Mouse (Mus musculus) cerebellum, adult (tissue): ENCODE measurements around the gene Nid1.
"Not testable (repeated sequence)": the region's sequence is repeated elsewhere in the genome, so short reads cannot be mapped to it uniquely, and the experiment has no call there.

Experiments used
- ATAC-seq: cut with Nextera tagmentation; 2 replicates; pipeline ENCODE4 v1.9.2; 2017; ENCODE audit warnings: mild to moderate bottlenecking, moderate library complexity, mixed read lengths; ENCODE audit not compliant: insufficient number of reproducible peaks, low FRiP score, low TSS enrichment

The Nid1 gene

DNA sequence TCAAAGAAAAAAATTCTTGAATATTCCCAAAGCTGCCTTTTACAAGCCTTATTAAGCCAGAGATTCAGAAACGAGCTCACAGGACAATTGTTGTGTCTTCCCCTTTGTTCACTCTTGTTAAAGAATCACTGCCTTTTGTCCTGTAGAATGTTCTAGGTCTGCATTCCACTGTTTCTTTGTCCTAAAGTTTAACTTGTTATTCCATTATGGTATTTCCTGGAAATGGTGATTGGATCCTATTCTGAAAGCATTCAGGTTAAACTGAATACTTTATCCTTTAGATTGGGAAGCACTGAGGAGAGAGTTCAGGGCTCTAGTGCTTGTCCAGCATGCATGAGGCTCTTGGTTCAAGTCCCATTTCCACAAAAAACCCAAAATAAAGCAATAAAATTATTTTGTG, 13.6 kb downstream of the Nid1 start:
- ATAC-seq: not testable (repeated sequence)

- ATAC-seq: not testable (repeated sequence)
These were observed 16.0 kb downstream of the Nid1 start for GRCm38 (mm10) chr13:13453332-13453731.

DNA sequence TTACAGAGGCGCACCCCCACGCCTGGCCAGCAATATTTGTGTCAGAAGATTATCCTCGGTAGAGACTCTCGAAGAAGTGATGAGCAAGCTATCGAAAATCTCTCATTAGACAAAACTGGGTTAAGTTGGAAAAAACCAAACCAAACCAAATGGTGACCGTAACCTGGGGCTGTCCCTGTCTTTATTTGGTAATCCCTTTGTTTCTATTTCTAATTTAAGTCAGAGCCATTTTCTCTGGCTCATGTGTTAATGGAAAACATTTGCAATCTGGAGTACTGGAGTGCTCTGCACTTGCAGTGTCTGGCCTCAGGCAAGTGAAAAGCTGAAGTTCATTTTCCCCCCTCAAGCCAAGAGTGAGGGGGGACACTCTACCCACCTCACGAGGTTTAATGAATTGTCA, 16.9 kb downstream of the Nid1 start:
- ATAC-seq: not testable (repeated sequence)

- ATAC-seq: not testable (repeated sequence)
These were observed 18.5 kb downstream of the Nid1 start for GRCm38 (mm10) chr13:13455632-13456492.

- no peak for ATAC-seq
These were observed 20.9 kb downstream of the Nid1 start for GRCm38 (mm10) chr13:13458138-13458737.

DNA sequence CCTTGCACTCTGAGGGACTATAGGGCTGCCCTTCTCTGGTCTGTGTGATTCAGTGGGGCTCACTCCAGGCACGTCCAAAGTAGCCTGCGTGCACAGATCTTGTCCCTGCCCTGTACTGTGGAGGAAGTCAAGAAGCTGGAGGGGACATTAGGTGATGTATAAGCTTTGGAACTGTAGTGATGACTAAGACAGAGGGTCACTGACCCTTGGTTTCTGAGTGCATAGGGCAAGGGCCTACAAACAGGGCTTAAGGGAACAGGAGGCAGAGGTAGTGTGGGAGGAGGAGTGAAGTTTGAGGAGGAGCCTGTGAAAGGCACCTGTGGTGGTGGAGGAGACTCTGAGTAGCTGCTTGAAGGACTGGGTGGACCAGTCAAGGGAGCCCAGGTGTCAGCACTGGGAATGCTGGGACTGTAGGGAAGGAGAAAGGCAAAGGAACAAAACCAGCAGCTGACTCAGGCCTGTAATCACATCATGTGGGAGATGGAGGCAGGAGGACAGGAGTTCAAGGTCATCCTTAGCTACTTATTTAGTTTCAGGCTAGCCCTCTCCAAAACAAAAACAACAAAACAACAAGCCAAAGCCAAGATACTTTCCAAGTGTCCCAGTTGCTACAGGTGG, 23.3 kb downstream of the Nid1 start:
- ATAC-seq: no peak

GRCm38 (mm10) chr13:13461446-13462192, 24.3 kb downstream of the Nid1 start:
- ATAC-seq: no peak

GRCm38 (mm10) chr13:13463949-13464348, 26.6 kb downstream of the Nid1 start:
- no peak for ATAC-seq

GRCm38 (mm10) chr13:13467249-13467648, 29.9 kb downstream of the Nid1 start:
- ATAC-seq: not testable (repeated sequence)

GRCm38 (mm10) chr13:13468513-13468912, 31.2 kb downstream of the Nid1 start:
- ATAC-seq: no peak

DNA sequence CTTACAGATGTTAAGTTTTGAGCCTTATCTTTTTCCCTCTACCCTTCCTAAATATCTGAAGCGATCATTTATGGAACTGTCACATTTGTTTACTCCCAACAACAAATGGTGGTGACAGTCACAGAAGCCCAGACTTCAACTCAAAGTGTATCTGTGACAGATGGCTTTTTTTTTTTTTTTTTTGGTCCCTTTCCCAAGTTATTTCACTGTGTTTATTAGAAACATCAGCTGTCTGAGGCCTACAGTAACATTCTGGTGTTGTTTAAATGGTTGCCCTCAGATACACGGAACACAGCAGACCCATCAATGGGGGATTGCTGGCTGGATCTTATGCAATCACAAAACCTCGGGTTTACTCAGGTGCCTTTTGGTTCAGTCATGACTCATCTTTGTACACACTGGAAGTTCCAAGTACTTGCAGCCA, 34.0 kb downstream of the Nid1 start:
- ATAC-seq: no peak

DNA sequence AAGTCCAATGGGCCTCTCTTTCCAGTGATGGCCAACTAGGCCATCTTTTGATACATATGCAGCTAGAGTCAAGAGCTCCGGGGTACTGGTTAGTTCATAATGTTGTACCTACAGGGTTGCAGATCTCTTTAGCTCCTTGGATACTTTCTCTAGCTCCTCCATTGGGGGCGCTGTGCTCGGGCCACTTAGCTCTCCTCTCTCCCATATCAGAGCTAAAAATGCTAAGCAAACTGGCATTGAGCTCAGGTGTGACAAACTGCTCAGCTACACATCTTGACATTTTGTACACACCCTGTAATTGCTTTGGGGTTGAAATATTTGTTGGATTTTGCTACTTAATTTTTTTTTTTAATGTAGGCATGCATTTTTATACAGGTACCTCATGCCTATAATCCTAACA, 37.1 kb downstream of the Nid1 start:
- not testable (repeated sequence) for ATAC-seq

DNA sequence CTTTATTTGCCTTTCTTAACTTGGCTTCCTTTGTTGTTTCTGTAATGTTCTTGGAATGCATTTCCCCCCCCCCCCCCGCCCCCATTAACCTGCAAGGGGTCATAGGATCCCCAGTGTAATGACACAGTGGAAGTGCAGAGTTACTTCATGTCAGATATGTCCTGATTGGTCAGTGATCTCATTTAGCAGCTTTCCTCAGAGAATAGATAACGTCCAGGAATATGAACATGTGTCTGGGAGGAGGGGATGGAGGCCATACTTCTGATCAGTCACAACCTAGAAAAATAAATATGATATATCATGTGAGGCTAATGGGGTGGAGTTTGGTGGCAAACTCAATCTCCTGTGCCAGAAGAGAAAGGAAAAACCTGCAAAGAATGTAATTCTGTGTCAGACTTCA, 37.6 kb downstream of the Nid1 start:
- no peak for ATAC-seq

DNA sequence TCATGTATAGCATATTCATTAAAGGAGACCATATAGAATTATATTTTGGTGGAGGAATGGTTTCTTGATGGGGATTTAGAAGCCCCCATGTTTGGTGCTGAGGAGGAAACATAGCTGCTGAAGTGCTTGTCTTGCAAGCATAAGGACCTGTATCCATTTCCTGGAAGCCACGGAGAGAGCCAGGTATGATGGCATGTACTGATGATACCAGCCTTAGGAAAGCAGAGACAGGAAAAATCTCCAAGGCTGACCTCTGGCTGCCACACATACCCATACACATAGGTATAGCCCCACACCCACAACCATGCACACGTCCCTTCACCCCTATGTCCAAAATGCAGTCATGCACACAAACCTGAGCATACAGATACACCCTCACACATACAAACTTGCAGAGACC, 39.2 kb downstream of the Nid1 start:
- ATAC-seq: no peak

GRCm38 (mm10) chr13:13477046-13477445, 39.7 kb downstream of the Nid1 start:
- ATAC-seq: no peak

DNA sequence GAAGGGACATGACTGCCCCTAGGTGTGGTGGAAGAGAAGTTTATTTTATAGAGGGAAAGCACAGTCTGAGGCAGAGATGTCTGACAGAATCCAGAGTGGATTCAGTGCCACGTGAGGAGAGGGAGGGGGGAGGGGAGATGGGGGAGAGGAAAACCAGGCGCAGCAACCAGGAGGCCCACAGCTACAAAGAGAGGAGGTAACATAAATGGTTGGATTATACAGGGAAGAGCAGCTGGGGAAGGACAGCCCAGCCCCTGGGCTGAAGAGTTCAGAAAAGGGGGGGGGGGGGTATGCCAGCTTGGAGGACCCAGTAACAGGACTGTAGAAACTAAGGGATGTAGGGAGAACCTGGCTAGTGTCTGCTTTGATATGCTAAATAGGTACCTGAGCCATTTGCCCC, 42.6 kb downstream of the Nid1 start:
- no peak for ATAC-seq

DNA sequence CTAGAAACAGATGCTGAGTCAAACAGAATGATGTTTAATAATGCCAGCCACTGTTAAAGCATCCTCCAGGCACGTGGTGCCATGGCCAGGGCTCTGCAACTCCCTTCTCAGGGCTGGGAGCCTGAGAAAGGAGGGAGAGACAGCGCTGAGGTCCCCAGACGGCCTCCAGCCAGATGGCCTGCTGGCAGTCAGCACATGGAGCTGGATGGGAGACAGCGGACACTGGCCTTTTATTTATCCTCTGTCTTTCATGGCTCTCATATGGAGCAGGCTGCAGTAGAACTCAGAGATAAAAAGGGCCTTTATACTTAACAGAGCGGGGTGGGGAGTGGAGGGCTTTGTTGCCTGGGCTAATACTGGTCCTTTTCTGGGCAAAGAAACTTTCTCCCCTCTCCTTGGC, 43.7 kb downstream of the Nid1 start:
- peak; percentile 93 for ATAC-seq

DNA sequence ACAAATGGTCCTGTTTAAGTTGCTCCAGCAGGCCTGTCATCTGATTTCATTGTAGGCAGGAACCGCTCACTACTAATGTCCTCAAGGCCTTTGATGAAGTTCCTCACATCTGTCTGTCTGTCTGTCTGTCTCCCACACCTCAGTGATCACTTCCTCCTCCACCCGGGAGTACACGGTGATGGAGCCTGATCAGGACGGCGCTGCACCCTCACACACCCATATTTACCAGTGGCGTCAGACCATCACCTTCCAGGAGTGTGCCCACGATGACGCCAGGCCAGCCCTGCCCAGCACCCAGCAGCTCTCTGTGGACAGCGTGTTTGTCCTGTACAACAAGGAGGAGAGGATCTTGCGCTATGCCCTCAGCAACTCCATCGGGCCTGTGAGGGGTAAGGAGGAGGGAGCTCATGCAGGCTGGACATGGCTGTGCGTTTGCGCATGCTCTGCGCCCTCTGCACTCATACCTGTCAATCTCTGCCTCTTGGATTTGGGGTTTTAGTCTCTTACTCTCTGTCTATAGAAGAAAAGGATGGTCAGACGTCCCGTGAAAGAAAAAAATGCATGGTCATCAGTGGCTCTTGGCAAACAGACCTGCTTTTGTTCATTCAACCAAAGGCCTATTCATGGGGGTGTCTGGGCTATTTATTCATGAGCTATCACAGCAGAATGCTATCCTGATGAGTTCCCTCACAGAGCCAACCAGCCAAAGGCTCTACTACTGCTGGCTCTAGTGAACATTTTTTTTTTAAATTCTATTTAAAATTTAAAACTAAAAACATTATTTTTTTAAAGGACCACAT, 44.7 kb downstream of the Nid1 start:
- ATAC-seq: no peak

- no peak for ATAC-seq
These were observed 47.0 kb downstream of the Nid1 start for GRCm38 (mm10) chr13:13484351-13484751.

DNA sequence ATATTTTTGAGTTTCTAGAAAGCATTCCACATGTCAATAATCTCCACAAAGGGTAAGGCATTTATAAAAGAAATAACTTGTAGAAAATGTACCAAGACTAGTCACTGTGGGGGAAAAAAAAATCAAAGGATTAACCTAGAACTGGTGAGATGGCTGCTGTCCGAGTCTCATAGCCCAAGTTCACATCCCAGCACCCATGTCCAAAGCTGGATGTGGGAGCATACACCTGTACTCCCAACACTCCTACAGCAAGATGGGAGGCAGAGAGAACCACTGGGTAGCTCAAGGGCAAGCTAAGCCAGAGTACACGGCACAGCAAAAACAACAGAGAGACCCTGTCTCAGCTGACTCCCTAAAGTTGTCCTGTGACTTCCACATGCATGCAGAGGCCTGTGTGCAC, 47.5 kb downstream of the Nid1 start:
- no peak for ATAC-seq
